Mouse (Mus musculus) fibroblast of lung, adult 2 months (primary cell): ENCODE results near the gene Phf12.
A peak's percentile ranks its signal among the peaks of the same experiment; 100 is the strongest.

Source experiments
- DNase-seq: peaks from one replicate; pipeline ENCODE4 v3.0.0-alpha.2; 2011; ENCODE audit warnings: low read depth

The Phf12 gene

GRCm38 (mm10) chr11:77982441-77982905 lies at the start of gene Phf12:
Gene Phf12 (plus strand): TSS chr11:77982754.
- peak; percentile 98 for DNase-seq

- no peak for DNase-seq
These were observed 48.4 kb upstream of the Phf12 start for GRCm38 (mm10) chr11:77934111-77934521.

- DNase-seq = no peak
These were observed 47.8 kb upstream of the Phf12 start for GRCm38 (mm10) chr11:77934568-77935311.

- DNase-seq = no peak
These were observed 45.7 kb upstream of the Phf12 start for GRCm38 (mm10) chr11:77936846-77937245.

- DNase-seq = no peak
These were observed 44.7 kb upstream of the Phf12 start for GRCm38 (mm10) chr11:77937649-77938410.

GRCm38 (mm10) chr11:77942230-77942629 lies 40.3 kb upstream of the Phf12 start:
- DNase-seq = no peak

GRCm38 (mm10) chr11:77947860-77948259 lies 34.7 kb upstream of the Phf12 start:
- no peak for DNase-seq

- no peak for DNase-seq
These were observed 32.3 kb upstream of the Phf12 start for GRCm38 (mm10) chr11:77950125-77950685.

- DNase-seq = no peak
These were observed 31.7 kb upstream of the Phf12 start for GRCm38 (mm10) chr11:77950797-77951228.

GRCm38 (mm10) chr11:77953671-77954070 lies 28.9 kb upstream of the Phf12 start:
- DNase-seq = no peak

- DNase-seq = no peak
These were observed 26.1 kb upstream of the Phf12 start for GRCm38 (mm10) chr11:77956428-77956827.

- DNase-seq = no peak
These were observed 24.3 kb upstream of the Phf12 start for GRCm38 (mm10) chr11:77958268-77958667.

GRCm38 (mm10) chr11:77958932-77959331 lies 23.6 kb upstream of the Phf12 start:
- DNase-seq = no peak

- no peak for DNase-seq
These were observed 22.4 kb upstream of the Phf12 start for GRCm38 (mm10) chr11:77960199-77960598.

GRCm38 (mm10) chr11:77960898-77961297 lies 21.7 kb upstream of the Phf12 start:
- DNase-seq = no peak

- DNase-seq = no peak
These were observed 19.6 kb upstream of the Phf12 start for GRCm38 (mm10) chr11:77962946-77963345.

GRCm38 (mm10) chr11:77964415-77965095 lies 18.0 kb upstream of the Phf12 start:
- no peak for DNase-seq

- DNase-seq = no peak
These were observed 17.2 kb upstream of the Phf12 start for GRCm38 (mm10) chr11:77965101-77966036.

GRCm38 (mm10) chr11:77966037-77966391 lies 16.5 kb upstream of the Phf12 start:
- no peak for DNase-seq

GRCm38 (mm10) chr11:77967114-77967513 lies 15.4 kb upstream of the Phf12 start:
- no peak for DNase-seq

GRCm38 (mm10) chr11:77968786-77969185 lies 13.8 kb upstream of the Phf12 start:
- no peak for DNase-seq
